Mouse (Mus musculus): ENCODE measurements around the gene Plekha5.
"Not testable (repeated sequence)": the region's sequence is repeated elsewhere in the genome, so short reads cannot be mapped to it uniquely, and the experiment has no call there.

Plekha5 gene

GRCm38 (mm10) chr6:140490921-140491537, 67.2 kb downstream of the Plekha5 start:
- DNase-seq, result no peak

GRCm38 (mm10) chr6:140492043-140492442, 68.2 kb downstream of the Plekha5 start:
- DNase-seq, result no peak

GRCm38 (mm10) chr6:140498074-140498473, 74.2 kb downstream of the Plekha5 start:
- no peak for DNase-seq

GRCm38 (mm10) chr6:140498958-140499357, 75.1 kb downstream of the Plekha5 start:
- no peak for DNase-seq

DNA sequence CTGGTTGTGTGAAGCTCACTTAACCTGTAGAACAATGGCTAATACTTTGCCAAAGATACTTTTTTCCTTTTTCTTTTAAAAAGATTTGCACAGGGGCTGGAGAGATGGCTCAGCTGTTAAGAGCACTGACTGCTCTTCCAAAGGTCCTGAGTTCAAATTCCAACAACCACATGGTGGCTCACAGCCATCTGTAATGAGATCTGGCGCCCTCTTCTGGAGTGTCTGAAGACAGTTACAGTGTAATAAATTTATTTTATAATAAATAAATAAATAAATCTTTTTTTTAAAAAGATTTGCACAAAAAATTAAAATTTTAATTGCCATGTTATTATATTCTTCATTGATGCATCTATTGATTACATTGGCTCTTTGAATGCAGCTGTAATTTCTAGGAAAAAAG, 77.0 kb downstream of the Plekha5 start:
- DNase-seq, result not testable (repeated sequence)

DNA sequence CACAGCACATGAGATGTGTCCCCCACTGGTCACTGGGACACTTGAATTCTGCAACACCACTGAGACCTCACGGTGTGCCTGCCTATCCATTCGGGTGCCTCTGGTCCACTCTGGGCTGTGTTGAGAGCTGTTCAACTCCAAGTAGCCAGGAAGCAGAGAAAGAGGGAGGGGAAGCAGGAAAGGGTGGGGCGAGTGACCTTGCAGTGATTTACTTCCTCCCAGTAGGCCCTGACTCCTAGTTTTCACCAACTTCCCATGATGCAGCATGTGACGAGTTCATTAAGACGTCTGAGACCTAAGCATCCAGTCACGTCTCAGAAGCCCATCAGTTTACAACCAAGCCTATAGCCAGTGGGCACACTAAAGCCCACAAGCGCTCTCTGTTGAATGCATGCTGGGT, 78.0 kb downstream of the Plekha5 start:
- DNase-seq, result no peak

- DNase-seq, result no peak
Observed at GRCm38 (mm10) chr6:140504796-140505195, 80.9 kb downstream of the Plekha5 start.

DNA sequence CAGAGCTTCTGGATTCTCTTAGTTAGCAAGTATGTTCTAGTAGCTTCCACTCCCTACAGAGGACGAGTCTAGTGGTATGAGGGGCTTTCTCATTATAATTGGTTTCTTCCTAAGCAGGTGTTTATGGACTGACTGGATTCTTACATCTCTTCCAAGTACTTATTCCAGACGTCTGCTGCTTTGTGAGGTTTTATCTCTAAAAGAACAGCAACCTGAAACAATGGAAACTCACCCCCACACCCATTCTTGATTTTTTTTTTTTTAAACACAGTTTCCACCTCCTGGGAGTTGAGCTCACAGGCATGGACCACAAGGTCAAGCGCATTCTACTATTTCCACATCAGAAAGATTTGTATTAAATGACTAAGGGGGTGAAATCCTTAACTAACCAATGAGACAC, 83.8 kb downstream of the Plekha5 start:
- DNase-seq, result no peak

- DNase-seq, result no peak
Observed at GRCm38 (mm10) chr6:140508475-140509150, 84.8 kb downstream of the Plekha5 start.

- no peak for DNase-seq
Observed at GRCm38 (mm10) chr6:140509151-140509530, 85.3 kb downstream of the Plekha5 start.

GRCm38 (mm10) chr6:140512016-140512415, 88.2 kb downstream of the Plekha5 start:
- no peak for DNase-seq

- DNase-seq, result no peak
Observed at GRCm38 (mm10) chr6:140512427-140512826, 88.6 kb downstream of the Plekha5 start.

- no peak for DNase-seq
Observed at GRCm38 (mm10) chr6:140514205-140515110, 90.6 kb downstream of the Plekha5 start.

DNA sequence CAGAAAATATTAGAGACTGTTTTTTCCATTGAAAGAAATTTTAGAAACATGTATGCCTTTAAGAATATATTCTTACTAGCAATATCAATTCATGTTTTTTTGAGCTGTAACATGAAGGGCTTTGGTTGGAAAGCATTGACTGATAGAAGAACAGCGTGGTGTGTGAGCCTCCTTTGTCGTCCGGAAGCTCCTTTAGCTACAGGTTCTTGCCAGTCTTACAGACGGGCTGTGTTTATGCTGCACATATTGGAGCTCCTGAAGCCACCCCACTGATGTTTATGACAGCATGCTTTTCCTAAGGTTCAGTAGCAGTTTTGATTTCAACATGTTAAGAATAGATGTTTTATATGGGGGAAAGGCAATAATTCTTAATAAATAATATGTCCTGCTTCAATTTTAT, 91.7 kb downstream of the Plekha5 start:
- no peak for DNase-seq

- DNase-seq, result no peak
Observed at GRCm38 (mm10) chr6:140516202-140516601, 92.3 kb downstream of the Plekha5 start.

DNA sequence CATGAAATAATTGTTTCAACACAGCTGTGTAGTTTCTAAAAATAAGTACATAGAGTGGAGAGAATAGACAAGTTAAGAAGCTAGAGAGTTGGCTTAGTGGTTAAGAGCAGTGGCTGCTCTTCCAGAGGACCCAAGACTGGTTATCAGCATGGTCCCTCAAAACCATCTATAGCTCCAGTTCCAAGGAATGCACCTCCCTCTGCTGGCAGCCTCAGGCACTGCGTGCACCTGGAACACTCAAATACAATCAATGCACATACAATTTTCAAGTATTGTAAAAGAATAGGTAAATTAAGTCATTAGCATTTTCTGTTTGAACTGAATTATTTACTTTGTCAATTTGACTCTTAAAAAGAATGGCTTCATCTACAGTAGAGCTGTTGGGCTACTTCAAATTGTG, 93.3 kb downstream of the Plekha5 start:
- DNase-seq, result peak; percentile 28

DNA sequence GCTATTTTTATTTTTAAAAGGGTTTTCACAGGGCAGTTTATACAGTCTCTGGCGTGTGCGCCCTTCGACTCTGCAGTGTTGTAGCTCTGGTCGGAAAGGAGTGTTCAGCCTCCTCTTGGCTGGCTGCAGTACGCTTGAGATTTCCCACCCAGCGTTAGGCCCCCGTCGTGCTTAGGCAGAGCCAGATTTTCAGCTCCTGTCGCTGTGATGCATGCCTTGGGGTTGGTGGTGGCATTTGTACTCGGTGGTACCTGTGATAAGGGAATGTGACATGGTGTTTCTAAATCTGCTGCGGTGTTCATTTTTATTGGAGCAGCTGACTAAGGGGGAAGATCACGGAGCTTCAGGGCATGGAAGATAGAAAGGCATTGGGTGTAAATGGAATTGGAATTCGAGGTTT, 95.2 kb downstream of the Plekha5 start:
- no peak for DNase-seq

DNA sequence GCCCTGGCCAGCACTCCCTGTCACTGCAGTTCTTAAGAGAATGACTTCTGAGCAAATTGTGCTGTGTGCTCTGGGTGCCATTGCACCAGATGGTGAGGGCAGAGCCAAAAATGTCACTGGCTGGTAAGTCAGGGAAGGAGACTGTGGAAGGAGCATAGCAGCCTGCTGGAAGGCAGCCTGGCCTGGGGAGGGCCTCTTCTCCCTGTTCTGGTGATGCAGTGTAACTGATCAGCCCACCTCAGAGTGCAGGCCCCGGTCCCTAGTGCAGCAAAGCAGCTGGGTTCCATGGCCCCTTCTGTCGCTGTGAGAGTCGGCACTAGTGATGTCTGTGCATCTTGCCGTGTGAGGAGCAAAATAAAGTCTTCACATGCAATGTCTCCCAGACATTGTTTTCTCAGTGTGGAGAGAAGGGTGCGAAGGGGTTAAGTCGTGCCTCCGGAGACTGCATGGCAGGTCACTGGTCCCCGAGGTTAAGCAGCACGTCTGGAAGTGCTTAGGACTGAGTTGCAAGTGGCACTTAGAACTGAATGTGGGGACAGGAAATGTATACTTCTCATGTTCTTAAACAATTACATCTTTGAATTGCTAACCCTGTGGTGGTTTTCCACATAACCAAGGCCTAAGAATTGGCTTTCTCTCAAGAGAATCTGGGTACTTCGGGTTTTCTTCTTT, 95.8 kb downstream of the Plekha5 start:
- no peak for DNase-seq

- DNase-seq, result no peak
Observed at GRCm38 (mm10) chr6:140520961-140521360, 97.1 kb downstream of the Plekha5 start.

GRCm38 (mm10) chr6:140521832-140522231, 98.0 kb downstream of the Plekha5 start:
- no peak for DNase-seq

GRCm38 (mm10) chr6:140523600-140523999, 99.7 kb downstream of the Plekha5 start:
- no peak for DNase-seq

- DNase-seq, result no peak
Observed at GRCm38 (mm10) chr6:140528414-140528813, 104.6 kb downstream of the Plekha5 start.

- not testable (repeated sequence) for DNase-seq
Observed at GRCm38 (mm10) chr6:140532858-140533257, 109.0 kb downstream of the Plekha5 start.
